Mouse (Mus musculus) liver, adult 2 months (tissue): Measurements from ENCODE around the gene Bcl6b.

ENCODE experiments used
- CTCF ChIP-seq: fragments of 200-500 bp; IDR thresholded peaks from 2 replicates; pipeline ENCODE4 v1.5.1; 2011; ENCODE audit warnings: low read depth, low read length, control low read depth
- POLR2A ChIP-seq: fragments of 200-500 bp; IDR thresholded peaks from 2 replicates; pipeline ENCODE4 v1.6.1; 2011; ENCODE audit warnings: low read length, control low read depth; ENCODE audit not compliant: insufficient read depth; ENCODE audit errors: extremely low read depth

- TF ChIP-seq CTCF, result no peak
- no peak for TF ChIP-seq POLR2A
Observed at GRCm38 (mm10) chr11:70178756-70179155, 50.8 kb downstream of the Bcl6b start.
